Mouse (Mus musculus) liver, embryonic 14.5 days (tissue): ENCODE measurements around the gene Nat8f5. TPM values are rescaled to one million over a fixed set of nuclear protein-coding genes. Genes with fewer than 3 reads are reported as not detected.
"Not testable (repeated sequence)": the region's sequence is repeated elsewhere in the genome, so short reads cannot be mapped to it uniquely, and the experiment has no call there.

Experiments used
- ATAC-seq: fragments of 200-750 bp; cut with Nextera tagmentation; 2 replicates; pipeline ENCODE4 v1.8.0; 2017; ENCODE audit warnings: moderate number of reproducible peaks, mild to moderate bottlenecking, moderate library complexity; ENCODE audit not compliant: insufficient read depth
- DNase-seq, 3 experiments: peaks; one replicate each; pipeline ENCODE4 v3.0.0-alpha.2; 2012 to 2013; ENCODE audit warnings: low read depth in 3 of 3, low spot score in 3 of 3
- H3K27ac ChIP-seq: fragments of 300-500 bp; sonication (generic); 2 replicates; pipeline ENCODE4 v1.5.1; 2014; ENCODE audit warnings: moderate library complexity, mild to moderate bottlenecking, control low read depth, inconsistent platforms
- H3K27me3 ChIP-seq: fragments of 300-500 bp; sonication (generic); 2 replicates; pipeline ENCODE4 v1.6.1; 2014; ENCODE audit warnings: mild to moderate bottlenecking, low read length, moderate library complexity; ENCODE audit not compliant: control insufficient read depth, insufficient read depth
- H3K36me3 ChIP-seq: fragments of 300-500 bp; sonication (generic); replicated peaks from 2 replicates; pipeline ENCODE4 v1.6.1; 2014; ENCODE audit warnings: low read depth; ENCODE audit not compliant: control insufficient read depth, insufficient read depth
- H3K4me1 ChIP-seq, 2 experiments: fragments of 200-500 bp in 1 of 2; fragments of 300-500 bp in 1 of 2; sonication (generic) in 1 of 2; replicated peaks; 2 replicates each; pipeline ENCODE4 v1.6.1; 2012 to 2014; ENCODE audit warnings: antibody characterized with exemption in 1 of 2, inconsistent platforms in 1 of 2, low read length in 1 of 2; ENCODE audit not compliant: control insufficient read depth in 2 of 2, insufficient read depth in 2 of 2
- H3K4me2 ChIP-seq: fragments of 300-500 bp; sonication (generic); 2 replicates; pipeline ENCODE4 v1.6.1; 2014; ENCODE audit warnings: low read depth, mild to moderate bottlenecking, control low read depth, moderate library complexity
- H3K4me3 ChIP-seq, 2 experiments: fragments of 200-500 bp in 1 of 2; fragments of 300-500 bp in 1 of 2; sonication (generic) in 1 of 2; 2 replicates each; pipeline ENCODE4 v1.5.1; 2012 to 2014; ENCODE audit warnings: low read depth in 2 of 2, low read length in 2 of 2, mild to moderate bottlenecking in 2 of 2, control low read depth in 1 of 2, inconsistent platforms in 1 of 2, moderate library complexity in 1 of 2; ENCODE audit not compliant: insufficient read depth in 1 of 2
- H3K9ac ChIP-seq: fragments of 300-500 bp; sonication (generic); replicated peaks from 2 replicates; pipeline ENCODE4 v1.6.1; 2014; ENCODE audit warnings: mild to moderate bottlenecking, control low read depth, moderate library complexity
- H3K9me3 ChIP-seq: fragments of 300-500 bp; sonication (generic); 2 replicates; pipeline ENCODE4 v1.6.1; 2016; ENCODE audit warnings: low read length, mixed read lengths; ENCODE audit not compliant: control insufficient read depth
- CTCF ChIP-seq: IDR thresholded peaks from 2 replicates; pipeline ENCODE4 v1.5.1; 2016; ENCODE audit warnings: antibody characterized with exemption, low read depth, control low read depth
- EP300 ChIP-seq: IDR thresholded peaks from 2 replicates; pipeline ENCODE4 v1.6.1; 2016; ENCODE audit warnings: antibody characterized with exemption, low read depth
- WGBS: fragments of 180-500 bp; shearing (Covaris S2); extraction: QIAGEN DNeasy Blood & Tissue Kit; methylation state at CpG from one replicate; pipeline ENCODE4 v1.1.7; 2014; ENCODE audit not compliant: insufficient replicate concordance; 5-methylcytosine and 5-hydroxymethylcytosine counted together
- polyA plus RNA-seq, 2 experiments: library from polyadenylated mRNA; depleted of rRNA in 1 of 2; stranded (reverse) in 1 of 2; unstranded in 1 of 2; fragments of >200 nt; fragmentation: Nextera tagmentation in 1 of 2; extraction: Ambion mirVana in 1 of 2; gene quantifications; 2 replicates each; pipeline versions ENCODE4 v1.2.1 to v1.2.3; 2012 to 2014

Gene Nat8f5
- polyA plus RNA-seq, 2 experiments: not detected

DNA sequence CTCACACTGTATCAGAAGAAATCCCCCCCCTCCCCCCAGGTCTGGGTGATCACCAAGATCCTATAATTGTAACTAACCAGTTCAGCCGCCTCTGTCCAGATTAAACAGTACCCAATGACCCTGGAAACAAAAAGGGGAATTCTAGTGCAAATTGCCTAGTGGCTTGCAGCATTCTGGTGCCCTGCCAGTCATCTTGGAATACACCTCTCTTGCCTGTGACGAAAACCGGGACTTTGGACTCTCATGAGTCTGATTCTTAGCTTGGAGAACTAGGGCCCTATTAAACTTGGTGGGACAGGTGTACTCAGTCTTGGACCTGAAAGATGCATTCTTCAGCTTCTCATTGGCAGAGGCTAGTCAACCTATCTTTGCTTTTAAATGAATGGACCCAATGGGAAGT is 32.7 kb upstream of the Nat8f5 start:
- Histone ChIP-seq H3K27me3 (no peaks in the 10 kb centered on the region), H3K4me3 (no peak overlapping the region), H3K4me1 (peaks cover 0 to 4% of the 10 kb centered on the region in 2 experiments; a peak in 1 of 4 replicates), H3K4me2 (no peak overlapping the region), H3K9me3 (no peaks in the 10 kb centered on the region), H3K27ac (no peak overlapping the region), H3K9ac (no peak overlapping the region), H3K36me3 (no peaks in the 10 kb centered on the region)
- WGBS: 67% methylated on average over 3 of the region's 3 CpGs
- no peak for ATAC-seq
- TF ChIP-seq CTCF: no peak
- no peak for TF ChIP-seq EP300
- no peak for DNase-seq

DNA sequence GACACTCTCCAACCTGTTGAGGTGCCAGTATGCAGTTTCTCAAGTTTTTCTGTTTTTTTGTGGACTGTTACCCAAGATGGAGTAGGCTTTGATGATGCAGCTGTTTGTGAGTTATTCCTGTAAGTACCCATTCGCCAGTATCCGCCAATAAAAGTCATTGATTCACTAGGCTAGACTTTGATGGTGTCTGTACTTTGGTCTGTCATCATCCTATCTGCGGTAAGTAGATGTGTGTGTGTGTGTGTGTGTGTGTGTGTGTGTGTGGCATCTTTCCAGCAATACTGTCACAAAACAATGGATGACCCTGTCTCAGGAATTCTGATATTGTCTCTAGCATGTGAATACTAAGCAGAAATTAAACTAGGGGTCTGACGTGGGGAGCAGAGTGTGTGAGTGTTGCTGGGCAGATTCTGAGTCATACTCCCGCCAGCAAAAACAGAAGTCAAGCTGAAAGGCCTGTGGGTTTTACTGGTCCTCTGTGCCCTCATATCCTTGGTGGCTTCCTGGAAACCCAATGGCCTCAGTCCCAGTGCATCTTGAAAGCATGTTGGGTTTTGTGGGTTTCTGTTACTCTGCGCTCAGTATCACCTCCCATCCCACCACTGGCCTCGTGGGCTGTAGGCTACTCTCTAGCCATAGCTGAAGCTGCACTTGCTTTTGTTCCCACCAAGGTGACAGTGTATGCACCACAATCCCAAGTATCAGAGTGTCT is 30.4 kb upstream of the Nat8f5 start:
- no peaks in the 10 kb centered on the region for H3K36me3 ChIP-seq
- no peak for ATAC-seq
- no peak for DNase-seq
- no peak overlapping the region for H3K4me2 ChIP-seq
- no peaks in the 10 kb centered on the region for H3K27me3 ChIP-seq
- no peak overlapping the region for H3K9ac ChIP-seq
- H3K9me3 ChIP-seq: no peaks in the 10 kb centered on the region
- H3K27ac ChIP-seq: no peak overlapping the region
- H3K4me3 ChIP-seq: no peak overlapping the region
- 49% methylated on average over 7 of the region's 7 CpGs for WGBS
- TF ChIP-seq CTCF (no peak), EP300 (no peak)
- H3K4me1 ChIP-seq: peaks cover 0 to 4% of the 10 kb centered on the region in 2 experiments; a peak in 1 of 4 replicates

DNA sequence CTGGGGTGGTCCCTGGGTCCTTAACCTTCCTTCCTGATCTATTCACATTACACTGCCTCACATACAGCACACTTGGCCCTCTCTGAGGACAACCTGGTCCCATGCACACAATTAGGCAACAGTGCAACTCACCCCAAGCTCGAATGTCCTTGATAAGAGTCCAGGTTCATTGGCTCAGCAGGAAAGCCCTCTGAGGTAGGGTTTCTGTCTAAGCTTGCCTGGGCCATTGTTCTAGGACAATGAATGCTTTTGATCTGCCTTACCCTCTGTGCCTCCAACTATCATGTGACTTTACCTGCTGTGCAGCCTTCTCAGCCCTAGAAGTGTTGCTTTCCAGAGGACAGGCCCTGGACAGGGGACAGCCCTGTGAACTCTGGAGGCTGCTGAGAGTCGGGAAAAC is 28.5 kb upstream of the Nat8f5 start:
- Histone ChIP-seq H3K36me3 (no peaks in the 10 kb centered on the region), H3K4me2 (no peak overlapping the region), H3K27ac (no peak overlapping the region), H3K9ac (no peak overlapping the region), H3K4me3 (no peak overlapping the region), H3K27me3 (no peaks in the 10 kb centered on the region), H3K9me3 (no peaks in the 10 kb centered on the region), H3K4me1 (peaks cover 0 to 4% of the 10 kb centered on the region in 2 experiments; a peak in 1 of 4 replicates)
- no peak for TF ChIP-seq CTCF
- DNase-seq (no peak), ATAC-seq (no peak)
- WGBS: 21% methylated on average over 2 of the region's 2 CpGs

DNA sequence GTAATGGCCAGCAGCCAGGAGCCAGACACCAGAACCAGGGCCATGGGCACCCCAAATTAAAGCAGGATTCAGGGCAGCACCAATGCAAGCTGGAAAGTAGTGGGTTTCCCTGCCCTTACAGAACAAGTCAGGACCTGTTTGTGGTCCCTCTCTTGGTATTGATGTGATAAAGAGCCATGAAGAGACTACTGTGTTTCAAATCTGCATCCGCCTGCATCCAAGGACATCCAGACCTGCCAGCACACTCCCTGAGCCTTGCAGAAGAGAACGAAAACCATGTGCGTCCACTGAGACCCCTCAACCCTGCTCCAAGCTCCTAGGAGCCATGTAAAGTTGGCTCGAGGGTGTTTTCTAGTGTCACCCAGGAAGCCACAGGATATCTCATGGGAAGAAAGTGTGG is 27.4 kb upstream of the Nat8f5 start:
- no peak overlapping the region for H3K4me2 ChIP-seq
- DNase-seq (no peak), ATAC-seq (no peak)
- peaks cover 0 to 4% of the 10 kb centered on the region in 2 experiments; a peak in 1 of 4 replicates for H3K4me1 ChIP-seq
- H3K9ac ChIP-seq: no peak overlapping the region
- H3K27ac ChIP-seq: no peak overlapping the region
- TF ChIP-seq CTCF (no peak), EP300 (no peak)
- 58% methylated on average over 4 of the region's 4 CpGs for WGBS
- H3K36me3 ChIP-seq: no peaks in the 10 kb centered on the region
- H3K27me3 ChIP-seq: no peaks in the 10 kb centered on the region
- no peaks in the 10 kb centered on the region for H3K9me3 ChIP-seq
- no peak overlapping the region for H3K4me3 ChIP-seq

DNA sequence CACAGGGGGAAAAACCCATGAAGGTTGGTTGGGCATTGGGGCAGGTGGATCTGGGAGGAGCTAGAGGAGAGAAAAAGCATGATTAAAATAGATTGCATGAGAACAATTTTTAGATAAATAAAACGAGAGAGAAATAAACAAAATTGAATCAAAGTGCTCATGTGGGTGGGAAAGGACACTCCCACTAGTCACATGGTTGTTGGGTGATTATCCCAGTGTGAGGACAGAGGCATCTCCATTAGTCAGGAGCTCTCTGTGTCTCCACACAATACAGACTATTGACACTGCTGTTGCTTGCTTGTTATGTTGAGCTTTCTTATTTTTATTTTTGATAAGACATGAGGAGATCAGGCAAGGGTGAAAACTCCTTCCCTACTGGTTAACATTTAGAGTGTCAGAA is 26.1 kb upstream of the Nat8f5 start:
- TF ChIP-seq CTCF: no peak
- TF ChIP-seq EP300: no peak
- no peak overlapping the region for H3K9ac ChIP-seq
- DNase-seq (no peak), ATAC-seq (no peak)
- H3K27ac ChIP-seq: no peak overlapping the region
- 26% methylated on average over 1 of the region's 1 CpGs for WGBS
- no peak overlapping the region for H3K4me2 ChIP-seq
- H3K4me1 ChIP-seq: peaks cover 0 to 4% of the 10 kb centered on the region in 2 experiments; a peak in 1 of 4 replicates
- H3K9me3 ChIP-seq: no peaks in the 10 kb centered on the region
- no peak overlapping the region for H3K4me3 ChIP-seq
- no peaks in the 10 kb centered on the region for H3K36me3 ChIP-seq
- no peaks in the 10 kb centered on the region for H3K27me3 ChIP-seq

DNA sequence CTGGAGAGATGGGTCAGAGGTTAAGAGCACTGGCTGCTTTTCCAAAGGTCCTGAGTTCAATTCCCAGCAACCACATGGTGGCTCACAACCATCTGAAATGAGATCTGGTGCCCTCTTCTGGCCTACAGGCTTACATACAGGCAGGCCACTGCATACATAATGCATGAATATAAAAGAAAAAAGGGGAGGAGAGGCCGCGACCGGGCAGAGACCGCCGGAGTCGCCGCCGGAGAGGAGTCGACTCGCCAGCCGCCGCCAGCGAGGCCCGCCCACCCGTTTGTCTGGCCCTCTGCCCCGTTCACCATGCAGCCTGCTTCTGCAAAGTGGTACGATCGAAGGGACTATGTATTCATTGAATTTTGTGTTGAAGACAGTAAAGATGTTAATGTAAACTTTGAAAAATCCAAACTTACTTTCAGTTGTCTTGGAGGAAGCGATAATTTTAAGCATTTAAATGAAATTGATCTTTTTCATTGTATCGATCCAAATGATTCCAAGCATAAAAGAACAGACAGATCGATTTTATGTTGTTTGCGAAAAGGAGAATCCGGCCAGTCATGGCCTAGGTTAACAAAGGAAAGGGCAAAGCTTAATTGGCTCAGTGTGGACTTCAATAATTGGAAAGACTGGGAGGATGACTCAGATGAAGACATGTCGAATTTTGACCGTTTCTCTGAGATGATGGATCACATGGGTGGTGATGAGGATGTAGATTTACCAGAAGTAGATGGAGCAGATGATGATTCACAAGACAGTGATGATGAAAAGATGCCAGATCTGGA is 23.1 kb upstream of the Nat8f5 start:
- not testable (repeated sequence) for H3K27ac ChIP-seq, H3K9me3 ChIP-seq, H3K4me3 ChIP-seq, H3K4me2 ChIP-seq, H3K27me3 ChIP-seq, H3K4me1 ChIP-seq, DNase-seq, ATAC-seq, H3K36me3 ChIP-seq, H3K9ac ChIP-seq
- WGBS: 75% methylated on average over 25 of the region's 25 CpGs
